Mouse (Mus musculus): ENCODE data around the gene Pknox2. TPM values are rescaled to one million over a fixed set of nuclear protein-coding genes. Genes with fewer than 3 reads are reported as not detected.

The Pknox2 gene
- polyA plus RNA-seq, 1 experiment from 2014 or later: 35.3 TPM

GRCm38 (mm10) chr9:36894242-36894641 lies 253.0 kb downstream of the Pknox2 start:
- no peaks in the 10 kb centered on the region for H3K9me3 ChIP-seq
- no peak overlapping the region for H3K4me3 ChIP-seq
- DNase-seq (ENCODE audit: extremely low spot score, low spot score): no peak
- 91% methylated on average over 7 of the region's 7 CpGs for WGBS
- no peak overlapping the region for H3K27ac ChIP-seq
- H3K27me3 ChIP-seq (ENCODE audit: poor library complexity, severe bottlenecking): no peaks in the 10 kb centered on the region
- no peaks in the 10 kb centered on the region for H3K4me1 ChIP-seq
- peaks cover 58% of the 10 kb centered on the region for H3K36me3 ChIP-seq (replicated peaks)

DNA sequence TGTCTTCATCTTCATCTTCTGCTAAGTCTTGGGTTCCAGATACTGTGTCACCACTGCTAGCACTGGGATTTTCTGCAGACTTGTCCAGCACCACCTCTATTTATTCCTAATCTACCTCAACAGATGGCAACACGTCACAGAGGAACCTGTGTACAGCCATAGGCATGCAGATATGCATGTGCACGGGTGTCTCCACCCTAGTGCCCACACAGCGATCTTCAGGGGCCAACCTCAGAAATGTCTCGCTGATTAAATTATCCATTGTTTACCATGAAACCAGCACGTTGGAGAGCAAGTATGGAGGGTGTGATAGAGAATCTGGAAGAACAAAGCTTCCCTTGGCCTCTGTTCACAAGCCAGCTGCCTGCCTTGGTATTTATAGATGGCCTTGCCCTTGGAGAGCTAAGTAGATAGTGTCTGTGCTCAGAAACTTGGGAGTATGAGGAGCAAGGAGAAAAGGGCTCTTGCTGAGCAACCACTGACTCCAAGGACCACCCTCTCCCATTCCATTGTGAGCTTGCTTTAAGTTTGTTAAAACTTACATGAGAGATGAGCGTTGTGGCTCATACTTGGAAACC lies 253.7 kb downstream of the Pknox2 start:
- peaks cover 51% of the 10 kb centered on the region for H3K36me3 ChIP-seq (replicated peaks)
- no peaks in the 10 kb centered on the region for H3K27me3 ChIP-seq (ENCODE audit: poor library complexity, severe bottlenecking)
- H3K9me3 ChIP-seq: no peaks in the 10 kb centered on the region
- 86% methylated on average over 6 of the region's 6 CpGs for WGBS
- no peak for DNase-seq (ENCODE audit: extremely low spot score, low spot score)
- H3K4me3 ChIP-seq: no peak overlapping the region
- H3K4me1 ChIP-seq: no peaks in the 10 kb centered on the region
- H3K27ac ChIP-seq: no peak overlapping the region

GRCm38 (mm10) chr9:36890552-36890951 lies 256.7 kb downstream of the Pknox2 start:
- H3K9me3 ChIP-seq: no peaks in the 10 kb centered on the region
- no peak overlapping the region for H3K27ac ChIP-seq
- WGBS: 36% methylated on average over 4 of the region's 4 CpGs
- no peaks in the 10 kb centered on the region for H3K4me1 ChIP-seq
- peaks cover 42% of the 10 kb centered on the region for H3K36me3 ChIP-seq (replicated peaks)
- peak; percentile 62 for DNase-seq (ENCODE audit: extremely low spot score, low spot score)
- no peaks in the 10 kb centered on the region for H3K27me3 ChIP-seq (ENCODE audit: poor library complexity, severe bottlenecking)
- no peak overlapping the region for H3K4me3 ChIP-seq

DNA sequence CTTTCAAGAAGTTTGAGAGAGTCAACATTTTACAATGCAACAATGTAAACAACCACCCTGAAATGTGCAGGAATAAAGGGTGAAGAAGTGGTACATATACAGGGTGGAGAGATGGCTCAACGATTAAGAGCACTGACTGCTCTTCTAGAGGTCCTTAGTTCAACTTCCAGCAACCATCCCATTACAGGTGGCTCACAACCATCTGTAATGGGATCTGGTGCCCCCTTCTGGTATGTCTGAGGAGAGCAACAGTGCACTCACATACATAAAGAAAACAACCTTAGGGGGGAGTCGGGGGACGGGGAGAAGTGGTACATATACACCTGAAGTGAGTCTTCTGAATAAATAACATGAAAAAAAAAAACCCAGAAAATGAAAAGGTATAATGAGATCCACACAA lies 262.0 kb downstream of the Pknox2 start:
- 69% methylated on average over 3 of the region's 3 CpGs for WGBS
- H3K36me3 ChIP-seq (replicated peaks): peaks cover 1% of the 10 kb centered on the region; the same call in 1 of the 2 replicates
- H3K4me1 ChIP-seq: peaks cover 15% of the 10 kb centered on the region
- DNase-seq (ENCODE audit: extremely low spot score, low spot score): no peak
- no peak overlapping the region for H3K27ac ChIP-seq
- H3K27me3 ChIP-seq (ENCODE audit: poor library complexity, severe bottlenecking): no peaks in the 10 kb centered on the region
- no peak overlapping the region for H3K4me3 ChIP-seq
- H3K9me3 ChIP-seq: no peaks in the 10 kb centered on the region

GRCm38 (mm10) chr9:36883569-36883968 lies 263.6 kb downstream of the Pknox2 start:
- H3K4me1 ChIP-seq: peaks cover 15% of the 10 kb centered on the region
- DNase-seq (ENCODE audit: extremely low spot score, low spot score): no peak
- H3K4me3 ChIP-seq: no peak overlapping the region
- no peaks in the 10 kb centered on the region for H3K27me3 ChIP-seq (ENCODE audit: poor library complexity, severe bottlenecking)
- H3K27ac ChIP-seq: no peak overlapping the region
- no peaks in the 10 kb centered on the region for H3K9me3 ChIP-seq
- peaks cover 17% of the 10 kb centered on the region for H3K36me3 ChIP-seq (replicated peaks)
- 75% methylated on average over 3 of the region's 3 CpGs for whole genome bisulfite sequencing

DNA sequence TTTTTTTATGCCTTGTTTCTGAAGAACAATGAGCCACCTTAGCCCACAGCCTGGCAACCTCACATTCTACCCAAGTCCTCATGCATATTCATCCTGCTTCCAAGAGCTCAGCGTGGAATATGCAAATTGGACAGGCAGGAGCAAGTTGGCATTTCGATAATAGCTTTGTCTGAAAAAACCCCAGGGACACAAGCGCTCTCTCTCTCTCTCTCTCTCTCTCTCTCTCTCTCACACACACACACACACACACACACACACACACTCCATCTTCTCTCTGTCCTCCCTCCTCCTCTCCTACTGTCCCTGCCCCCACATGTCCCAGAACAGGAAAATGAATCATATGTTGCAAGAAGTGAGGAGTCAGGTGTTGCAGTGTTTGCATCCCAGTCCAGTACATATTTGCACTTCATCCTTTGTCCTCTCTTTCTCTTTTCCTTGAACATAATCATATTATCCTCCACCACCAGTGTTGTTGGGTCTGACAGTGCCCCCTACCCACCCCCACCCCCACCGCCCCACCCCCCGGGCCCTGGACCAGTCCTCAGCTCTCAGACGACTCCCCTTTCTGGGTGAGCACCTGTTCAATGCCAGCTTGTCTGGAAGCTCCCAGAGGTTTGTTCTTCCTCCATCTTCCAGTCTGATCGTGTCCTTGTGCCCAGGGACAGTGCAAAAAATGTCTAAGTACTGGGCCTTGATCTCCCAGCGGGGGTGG lies 265.0 kb downstream of the Pknox2 start:
- H3K4me1 ChIP-seq: peaks cover 15% of the 10 kb centered on the region
- WGBS: 49% methylated on average over 8 of the region's 8 CpGs
- H3K36me3 ChIP-seq (replicated peaks): peaks cover 31% of the 10 kb centered on the region
- no peak overlapping the region for H3K4me3 ChIP-seq
- H3K27ac ChIP-seq: peak overlapping the region; percentile 61; the same call in 1 of the 2 replicates
- H3K27me3 ChIP-seq (ENCODE audit: poor library complexity, severe bottlenecking): no peaks in the 10 kb centered on the region
- H3K9me3 ChIP-seq: no peaks in the 10 kb centered on the region
- no peak for DNase-seq (ENCODE audit: extremely low spot score, low spot score)

GRCm38 (mm10) chr9:36881615-36882014 lies 265.6 kb downstream of the Pknox2 start:
- Histone ChIP-seq H3K4me1 (peaks cover 15% of the 10 kb centered on the region), H3K9me3 (no peaks in the 10 kb centered on the region), H3K27ac (peak overlapping the region; percentile 30; the same call in 1 of the 2 replicates), H3K4me3 (no peak overlapping the region), H3K36me3 (replicated peaks) (peaks cover 36% of the 10 kb centered on the region), H3K27me3 (ENCODE audit: poor library complexity, severe bottlenecking) (no peaks in the 10 kb centered on the region)
- DNase-seq (ENCODE audit: extremely low spot score, low spot score): no peak
- WGBS: 79% methylated on average over 5 of the region's 5 CpGs

- H3K4me1 ChIP-seq: peaks cover 6% of the 10 kb centered on the region
- peaks cover 85% of the 10 kb centered on the region for H3K36me3 ChIP-seq (replicated peaks)
- H3K9me3 ChIP-seq: no peaks in the 10 kb centered on the region
- no peak overlapping the region for H3K27ac ChIP-seq
- H3K27me3 ChIP-seq (ENCODE audit: poor library complexity, severe bottlenecking): no peaks in the 10 kb centered on the region
- H3K4me3 ChIP-seq: no peak overlapping the region
- no peak for DNase-seq (ENCODE audit: extremely low spot score, low spot score)
Observed at GRCm38 (mm10) chr9:36876787-36877186, 270.4 kb downstream of the Pknox2 start.

- no peaks in the 10 kb centered on the region for H3K27me3 ChIP-seq (ENCODE audit: poor library complexity, severe bottlenecking)
- no peaks in the 10 kb centered on the region for H3K9me3 ChIP-seq
- no peak for DNase-seq (ENCODE audit: extremely low spot score, low spot score)
- H3K36me3 ChIP-seq (replicated peaks): peaks cover 89% of the 10 kb centered on the region
- no peak overlapping the region for H3K4me3 ChIP-seq
- H3K27ac ChIP-seq: no peak overlapping the region
- H3K4me1 ChIP-seq: peaks cover under 1% of the 10 kb centered on the region; the same call in 1 of the 2 replicates
- WGBS: 93% methylated on average over 5 of the region's 5 CpGs
Observed at GRCm38 (mm10) chr9:36876313-36876712, 270.9 kb downstream of the Pknox2 start.

- Histone ChIP-seq H3K27ac (no peak overlapping the region), H3K36me3 (replicated peaks) (peaks cover 99% of the 10 kb centered on the region), H3K27me3 (ENCODE audit: poor library complexity, severe bottlenecking) (no peaks in the 10 kb centered on the region), H3K4me1 (no peaks in the 10 kb centered on the region), H3K9me3 (no peaks in the 10 kb centered on the region), H3K4me3 (no peak overlapping the region)
- no peak for DNase-seq (ENCODE audit: extremely low spot score, low spot score)
- 85% methylated on average over 2 of the region's 2 CpGs for WGBS
Observed at GRCm38 (mm10) chr9:36873796-36874195, 273.4 kb downstream of the Pknox2 start.

GRCm38 (mm10) chr9:36870263-36870662 lies 276.9 kb downstream of the Pknox2 start:
- H3K27me3 ChIP-seq (ENCODE audit: poor library complexity, severe bottlenecking): no peaks in the 10 kb centered on the region
- H3K4me1 ChIP-seq: peaks cover 3% of the 10 kb centered on the region; the same call in 1 of the 2 replicates
- no peak overlapping the region for H3K4me3 ChIP-seq
- no peak for DNase-seq (ENCODE audit: extremely low spot score, low spot score)
- no peak overlapping the region for H3K27ac ChIP-seq
- H3K9me3 ChIP-seq: no peaks in the 10 kb centered on the region
- H3K36me3 ChIP-seq (replicated peaks): peaks cover 96% of the 10 kb centered on the region
- WGBS: 78% methylated on average over 1 of the region's 1 CpGs

DNA sequence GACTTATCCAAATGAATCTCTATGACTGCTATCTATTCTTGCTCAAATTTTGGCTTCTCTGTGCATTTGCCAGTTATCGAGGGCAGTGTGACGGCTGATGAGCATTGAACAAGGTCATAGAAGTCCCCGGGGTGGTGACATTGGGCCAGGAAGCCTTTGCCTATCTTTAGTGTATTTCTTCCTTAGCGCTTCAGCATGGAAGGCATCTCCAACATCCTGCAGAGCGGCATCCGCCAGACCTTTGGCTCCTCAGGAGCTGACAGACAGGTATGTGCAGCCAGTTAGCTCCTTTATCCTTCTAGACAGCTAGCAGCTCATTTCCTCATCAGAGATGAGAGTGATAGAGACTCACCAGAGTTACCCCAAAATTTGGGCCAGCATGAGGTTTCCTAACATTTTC lies 278.5 kb downstream of the Pknox2 start:
- Histone ChIP-seq H3K36me3 (replicated peaks) (peaks cover 96% of the 10 kb centered on the region), H3K27ac (no peak overlapping the region), H3K4me1 (peaks cover 5% of the 10 kb centered on the region; the same call in 1 of the 2 replicates), H3K9me3 (no peaks in the 10 kb centered on the region), H3K4me3 (no peak overlapping the region), H3K27me3 (ENCODE audit: poor library complexity, severe bottlenecking) (no peaks in the 10 kb centered on the region)
- 94% methylated on average over 6 of the region's 6 CpGs for WGBS
- no peak for DNase-seq (ENCODE audit: extremely low spot score, low spot score)
